Mouse (Mus musculus) olfactory bulb, adult 2 months (tissue): ENCODE measurements around the gene Pde8b. TPM values are rescaled to one million over a fixed set of nuclear protein-coding genes. Genes with fewer than 3 reads are reported as not detected.

Experiments
- H3K27ac ChIP-seq: fragments of 200-500 bp; 2 replicates; pipeline ENCODE4 v1.5.1; 2012; ENCODE audit warnings: low read depth, low read length; ENCODE audit not compliant: insufficient read depth
- H3K4me1 ChIP-seq: fragments of 200-500 bp; 2 replicates; pipeline ENCODE4 v1.6.1; 2012; ENCODE audit warnings: low read length; ENCODE audit not compliant: control insufficient read depth, insufficient read depth
- H3K4me3 ChIP-seq: fragments of 200-500 bp; 2 replicates; pipeline ENCODE4 v1.5.1; 2012; ENCODE audit warnings: mild to moderate bottlenecking, low read depth, low read length, moderate library complexity; ENCODE audit not compliant: insufficient read depth
- CTCF ChIP-seq: fragments of 200-500 bp; IDR thresholded peaks from 2 replicates; pipeline ENCODE4 v1.5.1; 2012; ENCODE audit warnings: low read depth, mild to moderate bottlenecking, low read length, moderate library complexity; ENCODE audit not compliant: insufficient read depth
- POLR2A ChIP-seq: fragments of 200-500 bp; IDR thresholded peaks from 2 replicates; pipeline ENCODE4 v1.6.1; 2012; ENCODE audit warnings: mild to moderate bottlenecking, low read depth, low read length, moderate library complexity; ENCODE audit not compliant: insufficient read depth
- WGBS: fragments of 180-500 bp; shearing (Covaris S2); methylation state at CpG from one replicate; pipeline ENCODE4 v1.1.7; 2018; 5-methylcytosine and 5-hydroxymethylcytosine counted together
- polyA plus RNA-seq: library from polyadenylated mRNA; stranded (reverse); fragments of >200 nt; gene quantifications from 2 replicates; pipeline ENCODE4 v1.2.4, GENCODE M21; 2012; ENCODE audit warnings: low replicate concordance; ENCODE audit not compliant: missing spikeins, insufficient read depth, insufficient read length

The Pde8b gene
- polyA plus RNA-seq, 1 experiment: not detected

DNA sequence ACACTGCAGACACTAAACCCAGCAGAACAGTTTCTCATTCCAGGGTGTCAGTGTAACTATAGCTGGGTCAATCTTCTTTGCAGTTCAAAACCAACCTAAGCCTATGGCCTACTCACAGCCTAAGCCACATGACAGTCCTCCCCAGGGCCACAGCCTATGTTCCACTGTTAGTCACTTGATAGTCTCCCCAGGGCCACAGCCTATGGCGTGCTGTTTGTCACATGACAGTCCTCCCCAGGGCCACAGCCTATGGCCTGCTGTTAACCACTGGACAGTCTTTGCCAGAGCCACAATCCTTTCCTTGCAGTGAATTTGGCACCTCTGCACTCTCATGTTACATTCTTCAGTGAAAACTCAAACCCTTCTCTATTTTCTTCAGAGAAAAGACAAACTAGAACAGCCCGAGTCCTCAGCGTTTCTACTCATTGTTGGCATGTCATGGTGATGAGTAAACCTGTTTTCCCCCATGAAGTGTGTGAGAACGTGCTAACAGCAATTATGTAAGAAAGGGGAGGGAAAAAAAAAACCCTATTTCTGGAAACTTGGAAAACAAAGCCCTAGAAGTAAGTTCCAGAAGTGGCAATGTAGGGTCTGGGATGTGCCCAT, 147.0 kb downstream of the Pde8b start:
- H3K4me1 ChIP-seq: peaks cover 3% of the 10 kb centered on the region; the same call in 1 of the 2 replicates
- H3K27ac ChIP-seq: no peak overlapping the region
- TF ChIP-seq POLR2A (no peak), CTCF (no peak)
- 42% methylated on average over 4 of the region's 4 CpGs for WGBS
- no peak overlapping the region for H3K4me3 ChIP-seq

- WGBS: 91% methylated on average over 8 of the region's 8 CpGs
- no peak overlapping the region for H3K4me3 ChIP-seq
- no peak overlapping the region for H3K27ac ChIP-seq
- no peak for TF ChIP-seq CTCF
- no peak for TF ChIP-seq POLR2A
- H3K4me1 ChIP-seq: peaks cover 3% of the 10 kb centered on the region; the same call in 1 of the 2 replicates
These were observed 148.8 kb downstream of the Pde8b start for GRCm38 (mm10) chr13:95101315-95101714.

DNA sequence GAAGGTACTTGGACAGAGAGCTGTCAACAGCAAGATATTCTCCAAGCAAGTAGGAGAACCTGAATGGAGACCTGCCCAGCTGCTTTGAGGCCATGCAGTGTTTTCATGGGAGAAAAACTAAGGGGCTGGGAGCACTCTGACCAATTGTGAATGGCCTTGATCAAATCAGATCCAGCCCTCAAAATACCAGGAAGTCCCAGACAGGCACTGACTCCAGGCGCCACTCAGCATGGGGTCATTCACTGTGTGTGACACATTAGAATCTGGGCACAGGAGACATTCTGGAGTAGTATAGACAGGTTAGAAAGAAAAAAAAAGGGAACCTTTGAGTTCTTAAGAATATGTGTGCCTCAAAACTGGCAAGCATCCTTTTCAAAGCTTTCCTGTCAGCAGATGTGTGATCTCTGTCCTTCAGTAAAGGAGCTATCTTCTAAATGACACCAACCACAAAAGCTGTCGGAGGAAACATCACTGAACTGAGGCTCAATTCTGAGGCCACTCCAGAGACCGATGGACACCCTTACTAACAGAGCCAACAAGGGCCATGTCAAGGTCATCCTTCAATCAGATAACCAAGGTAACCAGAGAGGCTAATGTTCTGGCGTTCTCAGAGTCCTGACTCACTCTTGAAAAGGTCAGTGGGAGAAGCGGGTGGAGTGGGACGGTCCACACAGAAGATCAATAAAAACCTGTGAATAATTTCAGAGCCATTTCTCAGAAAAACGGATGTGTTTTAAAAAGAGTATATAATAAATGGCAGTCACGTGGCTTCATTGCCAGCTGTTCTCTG, 151.0 kb downstream of the Pde8b start:
- Histone ChIP-seq H3K4me1 (peaks cover 6% of the 10 kb centered on the region; the same call in 1 of the 2 replicates), H3K27ac (no peak overlapping the region), H3K4me3 (no peak overlapping the region)
- no peak for TF ChIP-seq POLR2A
- TF ChIP-seq CTCF: no peak
- 87% methylated on average over 8 of the region's 8 CpGs for WGBS

- 91% methylated on average over 3 of the region's 3 CpGs for WGBS
- H3K4me3 ChIP-seq: no peak overlapping the region
- H3K27ac ChIP-seq: no peak overlapping the region
- TF ChIP-seq CTCF (no peak), POLR2A (no peak)
- peaks cover 6% of the 10 kb centered on the region; the same call in 1 of the 2 replicates for H3K4me1 ChIP-seq
These were observed 153.5 kb downstream of the Pde8b start for GRCm38 (mm10) chr13:95096646-95097045.

GRCm38 (mm10) chr13:95095860-95096259, 154.3 kb downstream of the Pde8b start:
- Histone ChIP-seq H3K4me3 (no peak overlapping the region), H3K27ac (no peak overlapping the region), H3K4me1 (peaks cover 6% of the 10 kb centered on the region; the same call in 1 of the 2 replicates)
- no peak for TF ChIP-seq POLR2A
- no peak for TF ChIP-seq CTCF
- WGBS: 52% methylated on average over 10 of the region's 10 CpGs

DNA sequence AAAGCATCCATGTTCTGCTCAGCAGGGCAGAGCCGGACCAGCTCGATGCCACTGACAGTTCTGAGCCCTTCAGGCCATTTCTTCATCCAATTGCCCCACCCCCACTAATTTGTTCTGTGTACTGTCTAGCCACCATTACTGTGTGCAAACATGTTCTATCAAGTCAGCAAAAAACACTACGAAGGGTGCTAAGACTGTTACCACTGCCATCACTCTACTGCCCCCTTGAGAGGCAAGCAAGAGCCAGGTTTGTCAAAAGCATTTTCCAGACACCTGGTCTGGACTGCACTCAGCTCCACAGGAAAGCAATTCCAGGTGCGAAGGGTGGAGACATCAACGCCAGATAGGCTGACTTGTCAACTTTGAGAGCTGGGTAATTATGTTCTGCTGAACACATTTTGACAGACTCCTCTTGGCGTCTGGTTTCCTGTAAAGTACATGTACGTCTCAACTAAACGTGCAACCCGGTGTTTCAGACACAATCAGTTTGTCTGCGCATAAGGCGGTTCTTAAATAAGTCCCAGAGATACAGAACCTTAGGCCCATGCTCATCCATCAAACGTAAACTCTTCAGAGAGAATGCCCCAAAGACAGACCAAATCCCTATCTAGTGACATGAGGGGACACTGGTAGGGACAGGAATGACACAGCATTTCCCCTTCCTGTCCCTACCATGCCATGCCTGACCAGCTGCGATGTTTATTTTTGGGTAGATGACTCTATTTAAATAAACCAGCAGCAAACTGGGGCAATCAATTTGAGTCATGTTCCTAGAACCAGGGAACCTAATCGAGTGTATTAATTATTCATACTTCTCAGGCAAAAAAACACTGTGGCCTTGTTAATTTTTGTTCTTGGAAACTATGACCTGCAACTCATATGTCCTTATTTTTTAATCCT, 158.3 kb downstream of the Pde8b start:
- WGBS: 89% methylated on average over 14 of the region's 14 CpGs
- peaks cover 3% of the 10 kb centered on the region; the same call in 1 of the 2 replicates for H3K4me1 ChIP-seq
- no peak overlapping the region for H3K27ac ChIP-seq
- TF ChIP-seq POLR2A: no peak
- no peak for TF ChIP-seq CTCF
- H3K4me3 ChIP-seq: no peak overlapping the region

GRCm38 (mm10) chr13:95087358-95087787, 162.8 kb downstream of the Pde8b start:
- no peak overlapping the region for H3K27ac ChIP-seq
- TF ChIP-seq POLR2A: no peak
- no peak for TF ChIP-seq CTCF
- WGBS: 77% methylated on average over 8 of the region's 8 CpGs
- no peak overlapping the region for H3K4me3 ChIP-seq
- peaks cover 8% of the 10 kb centered on the region; the same call in 1 of the 2 replicates for H3K4me1 ChIP-seq

DNA sequence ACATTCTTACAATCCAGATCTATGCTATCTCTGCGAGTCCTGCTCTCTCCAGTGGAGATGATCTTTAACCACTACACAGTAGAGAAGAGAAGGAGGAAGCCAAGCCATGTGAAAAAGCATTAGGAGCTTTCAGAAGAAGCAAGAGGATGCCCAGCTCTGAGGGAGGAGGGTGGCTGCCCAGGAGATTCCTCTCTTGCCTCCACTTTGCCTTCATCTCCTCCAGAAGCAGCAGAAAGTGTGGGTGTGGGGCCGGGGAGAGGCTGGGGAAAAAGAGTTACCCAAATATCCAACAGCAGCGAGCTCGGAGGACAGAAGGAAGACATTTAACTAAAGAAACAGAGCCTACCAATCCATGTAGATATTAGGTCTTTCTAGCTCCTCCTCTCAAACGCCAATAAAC, 164.1 kb downstream of the Pde8b start:
- WGBS: 85% methylated on average over 5 of the region's 5 CpGs

DNA sequence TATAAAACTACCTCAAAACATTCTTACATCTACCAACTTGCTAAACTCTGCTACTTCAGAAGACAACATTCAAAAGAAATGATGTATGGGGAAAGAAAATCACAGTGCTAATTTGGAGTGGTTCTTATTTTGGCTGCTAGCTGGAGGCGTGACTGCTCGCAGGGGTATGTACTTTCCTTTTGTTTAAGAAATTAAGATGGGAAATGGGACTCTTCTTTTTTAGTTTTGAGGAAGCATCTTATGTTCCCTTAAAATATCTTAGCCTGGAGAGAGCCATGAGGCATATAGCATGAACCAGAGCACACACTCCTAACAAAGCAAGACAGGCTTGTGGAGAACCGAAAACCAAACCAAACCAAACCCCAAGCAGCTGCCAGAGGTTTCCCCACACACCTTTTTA, 167.5 kb downstream of the Pde8b start:
- no peak overlapping the region for H3K4me3 ChIP-seq
- peaks cover 16% of the 10 kb centered on the region for H3K4me1 ChIP-seq
- H3K27ac ChIP-seq: no peak overlapping the region
- TF ChIP-seq POLR2A: no peak
- no peak for TF ChIP-seq CTCF
- 46% methylated on average over 3 of the region's 3 CpGs for WGBS

More for the DNA sequence above, 164.1 kb downstream of the Pde8b start:
- TF ChIP-seq POLR2A (no peak), CTCF (no peak)
- peaks cover 13% of the 10 kb centered on the region for H3K4me1 ChIP-seq
- H3K27ac ChIP-seq: no peak overlapping the region
- H3K4me3 ChIP-seq: no peak overlapping the region
